Mouse (Mus musculus) G1E (cell line): ENCODE measurements at regions not wholly inside any gene's neighbourhood (a gene's known extent, or its start where the extent isn't known, plus 50 kb on each side); places are given as distances from the start of the nearest gene placed in this dataset.

Experiments
- ATAC-seq: 2 replicates; pipeline ENCODE4 v1.8.0; 2016; ENCODE audit warnings: mild to moderate bottlenecking; ENCODE audit not compliant: insufficient number of reproducible peaks, poor library complexity, low FRiP score, severe bottlenecking; ENCODE audit errors: extremely low read depth
- DNase-seq: peaks from one replicate; pipeline ENCODE4 v3.0.0; 2012; ENCODE audit warnings: low spot score
- H3K27me3 ChIP-seq: 2 replicates; pipeline ENCODE4 v1.6.1; 2012; ENCODE audit warnings: mild to moderate bottlenecking, low read length, inconsistent platforms; ENCODE audit not compliant: insufficient read depth
- H3K36me3 ChIP-seq: replicated peaks from 2 replicates; pipeline ENCODE3; 2012; ENCODE audit warnings: mild to moderate bottlenecking, inconsistent platforms
- H3K4me1 ChIP-seq: 2 replicates; pipeline ENCODE4 v1.6.1; 2012; ENCODE audit warnings: low read depth, low read length, inconsistent platforms, mixed read lengths; ENCODE audit not compliant: insufficient read depth
- H3K4me3 ChIP-seq: 2 replicates; pipeline ENCODE4 v1.5.1; 2012; ENCODE audit warnings: low read depth, mild to moderate bottlenecking, inconsistent platforms, low read length, moderate library complexity, mixed read lengths
- H3K9me3 ChIP-seq: replicated peaks from 2 replicates; pipeline ENCODE4 v1.6.1; 2012; ENCODE audit warnings: inconsistent platforms
- CTCF ChIP-seq: IDR thresholded peaks from 2 replicates; pipeline ENCODE4 v1.5.1; 2012; ENCODE audit warnings: low read depth, low read length, inconsistent platforms, mixed read lengths
- GATA1 ChIP-seq: IDR thresholded peaks from 2 replicates; pipeline ENCODE4 v1.6.1; 2012; ENCODE audit warnings: borderline replicate concordance, low read length, inconsistent platforms, mixed read lengths
- GATA2 ChIP-seq: IDR thresholded peaks from 2 replicates; pipeline ENCODE4 v1.6.1; 2012; ENCODE audit warnings: low read depth, low read length, inconsistent platforms, borderline replicate concordance
- POLR2AphosphoS5 ChIP-seq: IDR thresholded peaks from 2 replicates; pipeline ENCODE4 v1.6.1; 2012; ENCODE audit warnings: low read depth, low read length, inconsistent platforms; ENCODE audit not compliant: insufficient replicate concordance
- TAL1 ChIP-seq: conservative IDR thresholded peaks from 2 replicates; pipeline ENCODE4 v1.6.1; 2012; ENCODE audit warnings: low read depth, low read length, inconsistent platforms, mixed read lengths

GRCm38 (mm10) chr2:146565693-146566092 lies 53.5 kb upstream of the Ralgapa2 start:
- H3K4me3 ChIP-seq = no peak overlapping the region
- no peak for ATAC-seq
- TF ChIP-seq GATA2 (no peak), CTCF (no peak)

GRCm38 (mm10) chr2:146568171-146568842 lies 56.2 kb upstream of the Ralgapa2 start:
- Histone ChIP-seq H3K4me1 (no peaks in the 10 kb centered on the region), H3K27me3 (no peaks in the 10 kb centered on the region), H3K4me3 (no peak overlapping the region), H3K36me3 (no peaks in the 10 kb centered on the region), H3K9me3 (no peaks in the 10 kb centered on the region)
- DNase-seq = no peak
- ATAC-seq = no peak
- no peak for TF ChIP-seq POLR2AphosphoS5
- no peak for TF ChIP-seq GATA1
- no peak for TF ChIP-seq GATA2
- TF ChIP-seq TAL1 = no peak
- TF ChIP-seq CTCF = no peak

More at GRCm38 (mm10) chr2:146565693-146566092, 53.5 kb upstream of the Ralgapa2 start:
- DNase-seq = no peak
- Histone ChIP-seq H3K4me1 (no peaks in the 10 kb centered on the region), H3K27me3 (no peaks in the 10 kb centered on the region), H3K36me3 (no peaks in the 10 kb centered on the region), H3K9me3 (no peaks in the 10 kb centered on the region)

GRCm38 (mm10) chr2:146571036-146571435 lies 58.9 kb upstream of the Ralgapa2 start:
- no peak overlapping the region for H3K4me3 ChIP-seq
- ATAC-seq (no peak), DNase-seq (no peak)
- no peaks in the 10 kb centered on the region for H3K9me3 ChIP-seq
- TF ChIP-seq POLR2AphosphoS5 (no peak), GATA2 (no peak), GATA1 (no peak), TAL1 (no peak), CTCF (no peak)
- H3K36me3 ChIP-seq = no peaks in the 10 kb centered on the region
- no peaks in the 10 kb centered on the region for H3K27me3 ChIP-seq
- no peaks in the 10 kb centered on the region; the same call in 1 of the 2 replicates for H3K4me1 ChIP-seq

GRCm38 (mm10) chr2:146571857-146572256 lies 59.7 kb upstream of the Ralgapa2 start:
- TF ChIP-seq TAL1 (no peak), CTCF (no peak), GATA2 (no peak), POLR2AphosphoS5 (no peak), GATA1 (no peak)

GRCm38 (mm10) chr2:146575610-146576297 lies 63.6 kb upstream of the Ralgapa2 start:
- no peaks in the 10 kb centered on the region for H3K27me3 ChIP-seq
- no peaks in the 10 kb centered on the region for H3K36me3 ChIP-seq
- no peak for TF ChIP-seq TAL1
- TF ChIP-seq GATA2 = no peak
- no peak for TF ChIP-seq CTCF
- TF ChIP-seq POLR2AphosphoS5 = no peak
- no peak for TF ChIP-seq GATA1
- DNase-seq (no peak), ATAC-seq (no peak)
- H3K4me1 ChIP-seq = no peaks in the 10 kb centered on the region; the same call in 1 of the 2 replicates
- H3K4me3 ChIP-seq = no peak overlapping the region
- H3K9me3 ChIP-seq = no peaks in the 10 kb centered on the region

More at GRCm38 (mm10) chr2:146571857-146572256, 59.7 kb upstream of the Ralgapa2 start:
- no peaks in the 10 kb centered on the region; the same call in 1 of the 2 replicates for H3K4me1 ChIP-seq
- H3K27me3 ChIP-seq = no peaks in the 10 kb centered on the region
- no peaks in the 10 kb centered on the region for H3K36me3 ChIP-seq
- H3K9me3 ChIP-seq = no peaks in the 10 kb centered on the region
- no peak overlapping the region for H3K4me3 ChIP-seq
- no peak for DNase-seq
- no peak for ATAC-seq

GRCm38 (mm10) chr2:146576298-146576905 lies 64.3 kb upstream of the Ralgapa2 start:
- Histone ChIP-seq H3K4me3 (no peak overlapping the region), H3K9me3 (no peaks in the 10 kb centered on the region), H3K36me3 (no peaks in the 10 kb centered on the region), H3K4me1 (no peaks in the 10 kb centered on the region; the same call in 1 of the 2 replicates), H3K27me3 (no peaks in the 10 kb centered on the region)
- no peak for ATAC-seq
- DNase-seq = no peak
- no peak for TF ChIP-seq CTCF
- TF ChIP-seq TAL1 = no peak
- TF ChIP-seq GATA1 = no peak
- TF ChIP-seq GATA2 = no peak
